Mouse (Mus musculus): ENCODE measurements around the gene Arl5c. TPM values are rescaled to one million over a fixed set of nuclear protein-coding genes. Genes with fewer than 3 reads are reported as not detected.

The Arl5c gene
- polyA plus RNA-seq (2012; ENCODE audit: low replicate concordance): 37.5 and 38.4 TPM in 2 replicates

GRCm38 (mm10) chr11:97995564-97996288 is at the start of gene Arl5c:
TSS of gene Arl5c (minus strand) at chr11:97996181.

GRCm38 (mm10) chr11:98026570-98027296 is 30.8 kb upstream of the Arl5c start, which contains the start of gene Rpl19:
TSS of gene Rpl19 (plus strand) at chr11:98026710.

GRCm38 (mm10) chr11:98022555-98023371 is 26.8 kb upstream of the Arl5c start, which contains the start of gene Cacnb1:
TSS of gene Cacnb1 (minus strand) at chr11:98023034.

GRCm38 (mm10) chr11:97985727-97986677 is 10.0 kb downstream of the Arl5c start, which contains the start of gene Plxdc1:
TSS of gene Plxdc1 (minus strand) at chr11:97986444.

Other genes starting within 250 kb of the Arl5c start
- gene Cwc25, start 229.6 kb downstream of the Arl5c start, polyA plus RNA-seq (2012; ENCODE audit: low replicate concordance): 18.5 and 25.8 TPM in 2 replicates
- not detected in 2 replicates for gene 1700001P01Rik, start 220.3 kb downstream of the Arl5c start, polyA plus RNA-seq (2012; ENCODE audit: low replicate concordance)
- 53.7 and 191 TPM in 2 replicates for gene Rpl23, start 213.7 kb downstream of the Arl5c start, polyA plus RNA-seq (2012; ENCODE audit: low replicate concordance)
- gene Lasp1, start 197.2 kb downstream of the Arl5c start, polyA plus RNA-seq (2012; ENCODE audit: low replicate concordance): 121 and 395 TPM in 2 replicates
- 0.58 and 0.85 TPM in 2 replicates for gene B230217C12Rik, start 155.4 kb downstream of the Arl5c start, polyA plus RNA-seq (2012; ENCODE audit: low replicate concordance)
- gene Fbxo47, start 112.0 kb downstream of the Arl5c start, polyA plus RNA-seq (2012; ENCODE audit: low replicate concordance): 0.12 TPM in 1 of 2 replicates, not detected in the other
- gene Plxdc1, start 9.7 kb downstream of the Arl5c start, polyA plus RNA-seq (2012; ENCODE audit: low replicate concordance): 3.5 and 4.8 TPM in 2 replicates
- gene Cacnb1, start 26.9 kb upstream of the Arl5c start, polyA plus RNA-seq (2012; ENCODE audit: low replicate concordance): 8.5 and 19.3 TPM in 2 replicates
- gene Rpl19, start 30.5 kb upstream of the Arl5c start, polyA plus RNA-seq (2012; ENCODE audit: low replicate concordance): 665 and 1,760 TPM in 2 replicates
- 19.2 and 20.3 TPM in 2 replicates for gene Stac2, start 57.3 kb upstream of the Arl5c start, polyA plus RNA-seq (2012; ENCODE audit: low replicate concordance)
- 12.0 and 14.9 TPM in 2 replicates for gene Fbxl20, start 154.2 kb upstream of the Arl5c start, polyA plus RNA-seq (2012; ENCODE audit: low replicate concordance)
- 20.8 and 31.9 TPM in 2 replicates for gene Med1, start 197.1 kb upstream of the Arl5c start, polyA plus RNA-seq (2012; ENCODE audit: low replicate concordance)
- 22.0 and 24.5 TPM in 2 replicates for gene Cdk12, start 206.9 kb upstream of the Arl5c start, polyA plus RNA-seq (2012; ENCODE audit: low replicate concordance)

Measured in hematopoietic multipotent progenitor cell, adult 10-12 weeks (in vitro differentiated cells).